Mouse (Mus musculus): ENCODE measurements at regions not wholly inside any gene's neighbourhood (a gene's known extent, or its start where the extent isn't known, plus 50 kb on each side); places are given as distances from the start of the nearest gene placed in this dataset.
"Not testable (repeated sequence)": the region's sequence is repeated elsewhere in the genome, so short reads cannot be mapped to it uniquely, and the experiment has no call there.

DNA sequence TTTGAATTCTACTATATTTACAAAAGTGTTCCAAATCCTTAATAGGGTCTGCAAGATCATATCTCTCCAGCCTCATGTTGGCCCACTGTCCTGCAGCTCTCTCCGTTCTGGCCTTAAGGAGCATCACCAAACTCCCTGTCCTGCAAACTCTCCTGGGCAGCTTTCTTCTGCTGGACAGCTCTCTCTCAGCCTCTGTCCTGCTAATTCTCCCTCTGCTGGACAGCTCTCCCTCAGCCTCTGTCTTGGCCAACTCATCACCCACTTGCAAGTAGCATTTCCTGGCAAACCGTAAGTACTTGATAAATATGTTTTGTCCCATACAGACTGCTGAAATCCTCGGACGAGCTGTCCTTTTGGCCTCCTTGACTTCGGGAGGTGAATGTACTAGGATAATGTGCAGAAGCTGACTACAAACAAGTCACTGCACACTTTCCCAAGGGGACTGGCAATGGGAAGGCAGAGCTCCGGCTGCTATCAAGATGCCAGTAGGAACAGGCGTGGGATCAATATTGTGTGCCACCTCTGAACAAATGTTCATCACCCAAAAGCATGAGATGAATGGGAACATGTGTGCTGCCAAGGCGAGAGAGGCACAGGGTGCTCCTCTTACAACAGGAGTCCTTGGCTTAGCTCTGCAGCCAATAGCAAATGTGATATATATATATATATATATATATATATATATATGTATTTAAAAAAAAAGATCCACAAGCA is 108.1 kb upstream of the Gcfc2 start:
- no peak for TF ChIP-seq POLR2A (IDR thresholded peaks at IDR 0.05; ENCODE audit: control insufficient read depth, low read depth, low read length)
- TF ChIP-seq CTCF (IDR thresholded peaks at IDR 0.05; ENCODE audit: control insufficient read depth, insufficient read depth, insufficient replicate concordance, low read depth, low read length) = no peak
- H3K4me1 ChIP-seq (ENCODE audit: control insufficient read depth, insufficient read depth, low read length) = no peaks in the 10 kb centered on the region
- H3K27me3 ChIP-seq (ENCODE audit: control insufficient read depth, insufficient read depth, low read length) = no peaks in the 10 kb centered on the region
- H3K4me3 ChIP-seq (ENCODE audit: control insufficient read depth, low read depth, low read length) = no peak overlapping the region
- no peaks in the 10 kb centered on the region for H3K36me3 ChIP-seq (ENCODE audit: control insufficient read depth, insufficient read depth, low read length)
- no peak overlapping the region for H3K27ac ChIP-seq (ENCODE audit: control insufficient read depth, insufficient read depth, low read depth, low read length)

DNA sequence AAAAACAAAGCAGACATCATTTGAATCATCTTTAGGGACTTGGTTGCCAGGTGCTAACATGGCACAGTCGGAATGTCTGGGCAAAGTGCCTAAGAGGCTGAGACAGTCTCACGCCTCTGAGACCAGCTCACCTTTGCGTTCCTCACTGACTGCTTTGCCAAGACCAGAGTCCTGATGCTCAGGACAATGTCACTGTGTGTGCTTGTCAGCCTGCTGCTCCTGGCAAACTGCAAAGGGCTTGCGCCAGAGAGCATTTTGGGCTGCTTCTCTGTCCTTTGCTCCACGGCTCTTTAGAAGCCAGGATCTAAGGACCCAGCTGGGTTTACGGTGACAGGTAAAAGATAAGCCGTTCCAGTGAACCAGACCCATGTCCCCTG is 107.5 kb upstream of the Gcfc2 start:
- H3K27me3 ChIP-seq (ENCODE audit: control insufficient read depth, insufficient read depth, low read length) = no peaks in the 10 kb centered on the region
- no peak overlapping the region for H3K4me3 ChIP-seq (ENCODE audit: control insufficient read depth, low read depth, low read length)
- no peaks in the 10 kb centered on the region for H3K36me3 ChIP-seq (ENCODE audit: control insufficient read depth, insufficient read depth, low read length)
- no peak overlapping the region for H3K27ac ChIP-seq (ENCODE audit: control insufficient read depth, insufficient read depth, low read depth, low read length)
- TF ChIP-seq POLR2A (IDR thresholded peaks at IDR 0.05; ENCODE audit: control insufficient read depth, low read depth, low read length) (no peak), CTCF (IDR thresholded peaks at IDR 0.05; ENCODE audit: control insufficient read depth, insufficient read depth, insufficient replicate concordance, low read depth, low read length) (no peak)
- no peaks in the 10 kb centered on the region for H3K4me1 ChIP-seq (ENCODE audit: control insufficient read depth, insufficient read depth, low read length)

DNA sequence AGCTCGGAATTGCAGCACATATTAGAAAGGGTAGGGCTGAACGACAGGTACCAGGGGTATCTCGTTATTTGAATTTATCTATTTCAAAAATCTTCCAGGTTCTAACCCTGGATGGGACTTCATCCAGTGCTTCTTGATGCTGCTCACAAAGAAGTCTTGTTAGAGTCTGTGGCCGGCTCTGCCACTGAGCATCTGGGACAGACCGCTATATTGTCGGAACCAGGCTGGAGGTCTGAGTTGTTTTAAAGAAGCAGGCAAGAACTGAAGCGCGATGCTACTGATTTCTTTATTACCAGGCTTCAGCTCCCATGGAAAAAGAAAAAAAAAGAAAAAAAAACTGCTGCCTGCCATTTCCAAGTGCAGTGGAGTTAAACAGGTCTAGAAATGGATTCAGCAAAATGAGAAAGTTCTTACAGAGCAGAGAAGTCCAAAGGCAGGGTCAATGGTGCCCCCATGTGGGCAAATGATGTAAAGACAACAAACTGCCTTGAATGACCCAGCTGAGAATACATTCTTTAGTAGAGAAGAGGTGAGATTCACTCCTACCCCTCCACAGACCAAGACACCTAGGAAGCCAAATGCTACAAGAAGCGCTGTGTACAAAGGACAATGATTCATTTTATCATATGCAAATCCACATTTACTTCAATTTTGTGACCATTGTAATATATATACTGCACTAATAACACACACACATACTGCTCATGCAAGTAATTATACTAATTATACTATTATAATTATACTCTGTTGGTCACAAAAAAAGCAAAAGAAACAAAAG is 106.2 kb upstream of the Gcfc2 start:
- Histone ChIP-seq H3K27ac (ENCODE audit: control insufficient read depth, insufficient read depth, low read depth, low read length) (no peak overlapping the region), H3K36me3 (ENCODE audit: control insufficient read depth, insufficient read depth, low read length) (no peaks in the 10 kb centered on the region), H3K4me1 (ENCODE audit: control insufficient read depth, insufficient read depth, low read length) (no peaks in the 10 kb centered on the region), H3K4me3 (ENCODE audit: control insufficient read depth, low read depth, low read length) (no peak overlapping the region), H3K27me3 (ENCODE audit: control insufficient read depth, insufficient read depth, low read length) (no peaks in the 10 kb centered on the region)
- TF ChIP-seq CTCF (IDR thresholded peaks at IDR 0.05; ENCODE audit: control insufficient read depth, insufficient read depth, insufficient replicate concordance, low read depth, low read length) (no peak), POLR2A (IDR thresholded peaks at IDR 0.05; ENCODE audit: control insufficient read depth, low read depth, low read length) (no peak)

DNA sequence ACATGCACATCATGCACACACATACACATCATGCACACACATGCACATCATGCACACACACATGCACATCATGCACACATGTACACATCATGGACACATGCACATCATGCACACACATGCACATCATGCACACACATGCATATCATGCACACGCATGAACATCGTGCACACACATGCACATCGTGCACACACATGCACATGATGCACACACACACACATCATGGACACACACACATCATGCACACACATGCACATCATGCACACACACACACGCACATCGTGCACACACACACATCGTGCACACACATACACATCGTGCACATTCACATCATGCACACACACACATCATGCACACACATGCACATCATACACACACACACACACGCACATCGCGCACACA is 104.9 kb upstream of the Gcfc2 start:
- TF ChIP-seq CTCF (IDR thresholded peaks at IDR 0.05; ENCODE audit: control insufficient read depth, insufficient read depth, insufficient replicate concordance, low read depth, low read length) (no peak), POLR2A (IDR thresholded peaks at IDR 0.05; ENCODE audit: control insufficient read depth, low read depth, low read length) (no peak)
- H3K4me1 ChIP-seq (ENCODE audit: control insufficient read depth, insufficient read depth, low read length) = no peaks in the 10 kb centered on the region
- H3K36me3 ChIP-seq (ENCODE audit: control insufficient read depth, insufficient read depth, low read length) = no peaks in the 10 kb centered on the region
- H3K27me3 ChIP-seq (ENCODE audit: control insufficient read depth, insufficient read depth, low read length) = no peaks in the 10 kb centered on the region
- no peak overlapping the region for H3K4me3 ChIP-seq (ENCODE audit: control insufficient read depth, low read depth, low read length)
- no peak overlapping the region for H3K27ac ChIP-seq (ENCODE audit: control insufficient read depth, insufficient read depth, low read depth, low read length)

DNA sequence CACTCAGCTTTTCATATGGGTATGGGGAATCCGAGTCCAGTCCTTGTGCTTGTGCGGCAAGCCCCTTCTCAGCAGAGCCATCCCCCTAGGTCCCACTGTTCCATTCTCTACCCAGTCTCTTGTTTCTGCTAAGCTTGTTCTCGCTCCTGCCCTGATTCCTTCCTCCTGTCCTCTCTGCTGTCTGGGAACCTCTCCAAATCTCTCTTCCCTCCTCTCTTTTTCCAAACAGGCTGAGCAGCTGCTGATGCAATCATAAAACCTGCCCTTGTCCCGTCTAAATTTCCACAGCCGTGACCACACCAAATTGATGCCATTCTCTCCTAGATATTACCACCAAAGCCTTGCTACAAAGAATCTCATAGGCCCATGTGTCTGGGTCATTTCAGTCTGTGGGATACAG is 103.4 kb upstream of the Gcfc2 start:
- H3K27me3 ChIP-seq (ENCODE audit: control insufficient read depth, insufficient read depth, low read length) = no peaks in the 10 kb centered on the region
- no peaks in the 10 kb centered on the region for H3K4me1 ChIP-seq (ENCODE audit: control insufficient read depth, insufficient read depth, low read length)
- no peaks in the 10 kb centered on the region for H3K36me3 ChIP-seq (ENCODE audit: control insufficient read depth, insufficient read depth, low read length)
- no peak overlapping the region for H3K27ac ChIP-seq (ENCODE audit: control insufficient read depth, insufficient read depth, low read depth, low read length)
- TF ChIP-seq CTCF (IDR thresholded peaks at IDR 0.05; ENCODE audit: control insufficient read depth, insufficient read depth, insufficient replicate concordance, low read depth, low read length) = no peak
- no peak for TF ChIP-seq POLR2A (IDR thresholded peaks at IDR 0.05; ENCODE audit: control insufficient read depth, low read depth, low read length)
- no peak overlapping the region for H3K4me3 ChIP-seq (ENCODE audit: control insufficient read depth, low read depth, low read length)

DNA sequence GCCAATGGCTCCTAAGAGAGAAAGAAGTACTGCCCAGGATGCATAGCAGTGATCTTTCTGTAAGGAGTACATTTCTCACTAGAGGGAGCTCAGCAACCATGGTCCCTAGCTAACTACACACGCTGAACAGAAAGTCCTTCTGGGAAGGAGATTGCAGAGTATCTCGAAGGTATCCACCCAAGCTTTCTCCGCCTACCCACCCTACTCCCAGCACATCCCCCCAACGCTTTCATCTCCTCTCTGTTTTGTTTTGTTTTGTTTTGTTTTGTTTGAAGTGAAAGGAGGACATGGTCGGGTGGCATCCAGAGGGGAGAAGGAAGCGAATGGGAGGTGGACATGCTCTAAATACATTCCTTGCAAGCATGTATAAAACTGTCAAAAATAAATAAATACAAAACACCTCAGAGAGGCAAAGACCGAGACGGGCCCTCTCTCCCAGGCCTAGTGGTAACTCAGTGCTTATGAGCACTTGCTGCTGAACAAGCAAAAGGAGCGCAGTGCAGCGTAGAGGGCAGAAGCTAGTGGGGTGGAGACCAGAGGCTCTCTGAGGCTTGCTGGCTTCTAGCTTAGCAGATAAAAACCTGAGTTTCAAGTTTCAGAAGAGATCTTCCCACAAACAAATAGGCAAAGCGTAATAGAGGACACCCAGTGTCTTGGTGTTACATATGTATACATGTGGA is 83.9 kb upstream of the Gcfc2 start:
- H3K4me1 ChIP-seq (ENCODE audit: control insufficient read depth, insufficient read depth, low read length) = no peaks in the 10 kb centered on the region
- no peak overlapping the region for H3K27ac ChIP-seq (ENCODE audit: control insufficient read depth, insufficient read depth, low read depth, low read length)
- H3K36me3 ChIP-seq (ENCODE audit: control insufficient read depth, insufficient read depth, low read length) = no peaks in the 10 kb centered on the region
- no peak overlapping the region for H3K4me3 ChIP-seq (ENCODE audit: control insufficient read depth, low read depth, low read length)
- TF ChIP-seq CTCF (IDR thresholded peaks at IDR 0.05; ENCODE audit: control insufficient read depth, insufficient read depth, insufficient replicate concordance, low read depth, low read length) = no peak
- H3K27me3 ChIP-seq (ENCODE audit: control insufficient read depth, insufficient read depth, low read length) = no peaks in the 10 kb centered on the region

DNA sequence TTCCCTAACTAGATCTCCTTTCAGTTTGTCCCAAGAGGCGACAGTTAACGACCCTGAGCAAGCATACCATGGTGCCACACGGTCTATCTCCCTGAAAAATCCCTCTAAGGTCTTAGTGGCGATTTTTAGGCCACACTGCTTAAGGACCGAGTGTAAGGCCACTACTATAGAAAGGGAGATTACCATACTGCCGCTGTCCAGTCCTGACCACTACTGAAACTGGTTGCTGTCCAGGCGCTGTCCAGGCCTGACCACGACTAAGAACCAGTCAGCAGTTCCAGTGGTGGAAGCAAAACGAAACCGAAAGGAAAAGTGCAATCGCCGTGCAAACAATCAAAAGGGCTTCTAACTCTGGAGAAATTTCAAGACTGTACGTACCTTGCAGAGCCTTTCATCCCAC is 55.3 kb upstream of the Gcfc2 start:
- not testable (repeated sequence) for H3K27ac ChIP-seq (ENCODE audit: control insufficient read depth, insufficient read depth, low read depth, low read length); H3K36me3 ChIP-seq (ENCODE audit: control insufficient read depth, insufficient read depth, low read length); H3K4me1 ChIP-seq (ENCODE audit: control insufficient read depth, insufficient read depth, low read length); H3K4me3 ChIP-seq (ENCODE audit: control insufficient read depth, low read depth, low read length); H3K27me3 ChIP-seq (ENCODE audit: control insufficient read depth, insufficient read depth, low read length)

All from testis, adult 2 months (tissue).